Mouse (Mus musculus): ENCODE measurements at regions not wholly inside any gene's neighbourhood (a gene's known extent, or its start where the extent isn't known, plus 50 kb on each side); places are given as distances from the start of the nearest gene placed in this dataset.

DNA sequence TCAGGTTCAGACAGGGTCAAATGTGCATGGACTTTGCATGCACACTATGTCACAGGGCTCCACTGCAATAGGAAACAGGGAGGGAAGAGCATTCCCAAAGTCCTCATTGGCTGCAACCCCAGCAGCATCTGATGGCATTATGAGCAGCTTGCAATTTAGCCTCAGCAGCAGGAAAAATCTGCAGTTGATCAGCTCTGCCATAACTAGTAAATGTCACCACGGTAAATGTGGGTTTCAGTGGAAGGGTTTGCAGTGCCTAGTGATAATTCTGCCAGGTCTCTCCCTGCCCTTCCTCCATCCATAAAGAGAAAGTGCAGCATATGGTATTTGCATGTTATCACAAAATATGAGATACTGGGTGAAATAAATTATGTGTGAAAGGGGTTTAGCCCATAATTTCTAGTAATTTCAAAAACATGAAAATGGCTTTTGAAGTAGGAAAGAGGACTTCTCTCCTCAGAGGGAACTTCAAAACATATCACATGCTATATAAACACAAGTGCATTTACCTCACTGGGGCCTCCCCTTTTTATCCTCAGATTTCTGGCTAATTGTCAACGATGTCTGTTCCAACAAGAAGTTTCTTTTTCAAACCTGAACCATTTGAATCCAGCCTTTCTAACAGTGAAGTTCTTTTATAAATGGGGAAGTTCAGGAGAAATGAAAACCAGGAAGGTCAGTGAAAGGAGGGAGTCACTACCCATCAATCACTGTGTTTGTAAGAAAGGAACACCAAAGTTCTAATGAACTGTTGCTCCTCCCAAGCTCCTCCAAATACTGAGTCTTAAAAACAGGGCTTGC is 303.5 kb downstream of the Meis1 start:
- DNase-seq: no peak

DNA sequence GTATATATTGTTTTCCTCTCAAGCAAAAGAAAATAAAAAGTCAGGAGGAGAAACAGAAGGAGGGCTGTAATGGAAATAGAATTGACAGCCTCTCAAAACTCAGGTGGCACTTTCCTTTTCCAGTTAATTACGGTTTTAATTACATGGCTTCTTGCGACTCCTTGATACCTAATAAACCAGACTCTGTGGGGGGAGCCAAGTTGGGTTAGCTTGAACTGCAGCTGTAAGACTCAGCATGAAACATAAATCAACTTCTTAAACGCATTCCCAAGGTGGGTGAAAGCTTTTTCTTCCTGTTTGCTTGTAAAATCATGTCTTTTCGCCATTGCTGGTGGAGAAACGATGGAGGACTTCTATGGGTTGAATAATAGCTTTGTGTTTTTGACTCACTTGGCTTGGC is 304.4 kb downstream of the Meis1 start:
- no peak for DNase-seq

- DNase-seq: peak; percentile 17
These were observed 306.1 kb downstream of the Meis1 start for GRCm38 (mm10) chr11:18712642-18713053.

- no peak for DNase-seq
These were observed 309.2 kb downstream of the Meis1 start for GRCm38 (mm10) chr11:18709628-18710027.

- DNase-seq: no peak
These were observed 337.2 kb downstream of the Meis1 start for GRCm38 (mm10) chr11:18681593-18681992.

DNA sequence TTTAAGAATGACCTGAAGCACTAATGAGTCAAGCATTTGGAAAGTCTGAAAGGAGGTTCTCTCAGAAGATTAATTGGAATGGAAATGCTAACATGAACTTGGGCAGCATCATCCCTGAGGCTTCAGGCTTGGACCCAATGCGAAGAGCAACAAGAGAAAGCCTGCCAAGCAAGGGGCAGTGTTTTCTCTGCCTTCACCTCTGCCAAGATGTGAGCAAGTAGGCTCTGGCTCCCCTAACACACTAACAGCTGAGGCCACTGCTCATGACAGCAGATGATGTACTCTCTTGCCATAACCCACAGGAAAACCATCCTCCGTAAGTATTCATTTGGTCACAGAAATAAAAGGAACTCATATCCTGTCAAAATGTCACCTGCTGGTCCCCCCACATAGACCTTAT is 341.9 kb downstream of the Meis1 start:
- no peak for DNase-seq

GRCm38 (mm10) chr11:18670967-18671366 is 347.8 kb downstream of the Meis1 start:
- no peak for DNase-seq

DNA sequence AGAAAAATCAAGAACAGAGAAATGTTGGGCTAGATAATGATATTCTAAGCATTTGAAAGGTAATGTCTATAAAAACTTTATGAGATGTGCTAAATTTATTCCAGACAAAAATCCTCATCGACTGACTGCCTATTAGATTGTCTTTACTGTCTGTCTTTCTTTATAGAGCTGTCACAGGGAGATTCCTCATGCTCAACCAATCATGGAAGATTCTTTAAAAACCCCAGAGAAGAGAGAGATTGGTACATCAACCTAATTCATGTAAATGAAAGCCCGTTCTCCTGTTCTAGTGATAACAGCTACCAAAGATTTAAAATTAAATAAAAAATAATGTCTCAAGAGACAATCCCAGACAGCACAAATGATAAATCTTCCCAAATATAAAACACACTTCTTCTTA is 349.5 kb downstream of the Meis1 start:
- DNase-seq: no peak

- DNase-seq: no peak
These were observed 362.4 kb downstream of the Meis1 start for GRCm38 (mm10) chr11:18656358-18656757.

- no peak for DNase-seq
These were observed 386.6 kb downstream of the Meis1 start for GRCm38 (mm10) chr11:18631975-18632773.

DNA sequence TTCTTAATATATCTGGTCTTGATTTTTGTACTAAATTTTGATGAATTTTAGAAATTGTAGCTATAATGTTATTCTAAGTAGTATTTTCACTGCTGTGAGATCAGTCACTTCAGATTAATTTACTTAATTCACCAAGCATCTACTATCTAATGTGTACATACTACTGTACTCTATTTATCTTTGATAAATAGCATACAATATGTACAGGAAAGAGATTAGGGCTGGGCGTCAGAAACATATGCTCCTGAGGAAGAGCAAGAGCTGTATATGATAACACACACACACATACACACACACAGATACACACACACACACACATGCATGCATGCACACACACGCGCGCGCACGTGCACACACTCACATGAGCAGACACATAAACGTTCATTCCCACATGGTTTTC is 387.2 kb downstream of the Meis1 start:
- no peak for DNase-seq

DNA sequence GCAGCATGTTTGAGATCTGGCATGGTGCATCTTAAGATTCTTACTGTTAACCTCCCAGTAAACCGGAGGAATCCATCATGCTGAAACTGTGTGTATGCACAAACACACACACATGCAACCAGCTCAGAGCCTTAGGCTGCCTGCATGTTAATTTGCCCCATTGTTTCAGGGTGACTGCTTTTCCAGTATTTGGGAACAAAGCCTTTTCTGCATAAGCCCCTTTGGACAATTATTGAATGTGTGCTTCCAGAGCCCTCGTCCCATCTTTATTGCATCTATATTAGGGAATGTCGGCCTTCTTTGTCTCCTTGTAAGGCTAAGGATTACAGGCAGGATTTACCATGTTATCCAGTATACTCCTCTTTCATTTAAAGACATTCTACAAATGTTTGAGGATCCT is 397.0 kb downstream of the Meis1 start:
- DNase-seq: no peak

- no peak for DNase-seq
These were observed 413.9 kb downstream of the Meis1 start for GRCm38 (mm10) chr11:18604836-18605235.

DNA sequence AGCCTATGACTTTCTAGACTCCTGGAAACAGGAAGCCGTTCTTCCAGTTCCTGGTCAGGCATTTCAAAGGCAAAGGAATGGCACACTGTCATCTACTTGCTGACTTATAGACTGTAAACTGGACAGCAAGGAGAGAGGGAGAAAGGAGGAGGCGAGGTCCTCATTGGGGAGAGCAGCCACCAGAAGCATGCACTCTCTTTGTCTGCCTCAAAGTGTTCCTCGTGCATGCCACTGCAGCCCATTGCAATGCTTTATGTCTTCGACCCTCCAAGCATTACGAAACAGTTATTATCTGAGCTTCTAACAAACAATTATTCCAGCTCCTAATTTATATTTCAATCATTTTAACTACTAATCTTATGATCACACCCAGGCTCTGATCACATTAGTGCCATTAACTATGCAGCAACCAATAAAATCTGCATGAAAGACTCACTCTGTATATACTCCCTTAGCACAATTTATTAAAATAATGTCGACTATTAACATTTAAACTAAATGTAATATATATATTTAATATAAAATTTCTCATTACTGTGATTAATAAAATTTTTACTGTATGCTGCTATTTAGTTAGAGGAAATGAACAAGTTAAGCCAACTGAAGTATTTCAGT is 417.1 kb downstream of the Meis1 start:
- DNase-seq: no peak

GRCm38 (mm10) chr11:18598349-18598748 is 420.4 kb downstream of the Meis1 start:
- no peak for DNase-seq

- DNase-seq: no peak
These were observed 421.8 kb downstream of the Meis1 start for GRCm38 (mm10) chr11:18596996-18597395.

GRCm38 (mm10) chr11:18590487-18590886 is 428.3 kb downstream of the Meis1 start:
- DNase-seq: no peak

- no peak for DNase-seq
These were observed 432.3 kb downstream of the Meis1 start for GRCm38 (mm10) chr11:18586468-18586867.

DNA sequence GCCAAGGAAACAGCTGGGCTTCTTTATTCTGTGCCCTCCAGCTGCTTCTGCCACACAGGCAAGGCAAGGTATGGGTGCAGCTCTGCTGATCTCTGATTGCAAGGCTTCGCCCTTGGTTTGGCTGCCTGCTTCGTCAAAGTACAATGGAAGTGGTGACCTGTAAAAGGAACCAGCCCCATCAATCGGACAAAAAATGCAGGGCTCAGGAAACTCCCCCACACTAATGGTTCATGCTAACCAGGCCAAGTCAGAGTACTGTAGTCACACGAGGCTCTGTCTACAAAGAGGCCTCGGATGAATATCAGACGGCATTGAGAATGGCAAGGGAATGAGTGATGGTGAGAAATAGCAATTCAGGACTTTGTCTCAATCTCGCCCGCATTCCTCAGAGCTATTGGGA is 433.8 kb downstream of the Meis1 start:
- DNase-seq: no peak

DNA sequence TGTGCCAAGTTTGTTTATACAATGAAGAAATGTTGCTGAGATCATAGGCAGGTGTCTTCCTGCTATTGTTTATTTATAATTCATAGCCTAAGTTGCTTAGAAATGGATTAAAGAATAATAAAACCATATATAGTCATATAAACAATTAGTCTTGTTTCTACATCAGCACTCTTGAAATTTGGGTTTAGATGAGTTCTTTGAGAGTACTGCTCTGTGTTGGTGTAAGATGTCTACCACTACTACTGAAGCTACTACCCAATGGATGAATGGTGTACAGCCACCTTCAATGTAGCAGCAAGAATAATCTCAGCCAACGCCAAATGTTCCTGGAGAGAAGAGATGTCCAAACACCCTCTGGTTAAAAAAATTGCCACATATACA is 436.0 kb downstream of the Meis1 start:
- no peak for DNase-seq

DNA sequence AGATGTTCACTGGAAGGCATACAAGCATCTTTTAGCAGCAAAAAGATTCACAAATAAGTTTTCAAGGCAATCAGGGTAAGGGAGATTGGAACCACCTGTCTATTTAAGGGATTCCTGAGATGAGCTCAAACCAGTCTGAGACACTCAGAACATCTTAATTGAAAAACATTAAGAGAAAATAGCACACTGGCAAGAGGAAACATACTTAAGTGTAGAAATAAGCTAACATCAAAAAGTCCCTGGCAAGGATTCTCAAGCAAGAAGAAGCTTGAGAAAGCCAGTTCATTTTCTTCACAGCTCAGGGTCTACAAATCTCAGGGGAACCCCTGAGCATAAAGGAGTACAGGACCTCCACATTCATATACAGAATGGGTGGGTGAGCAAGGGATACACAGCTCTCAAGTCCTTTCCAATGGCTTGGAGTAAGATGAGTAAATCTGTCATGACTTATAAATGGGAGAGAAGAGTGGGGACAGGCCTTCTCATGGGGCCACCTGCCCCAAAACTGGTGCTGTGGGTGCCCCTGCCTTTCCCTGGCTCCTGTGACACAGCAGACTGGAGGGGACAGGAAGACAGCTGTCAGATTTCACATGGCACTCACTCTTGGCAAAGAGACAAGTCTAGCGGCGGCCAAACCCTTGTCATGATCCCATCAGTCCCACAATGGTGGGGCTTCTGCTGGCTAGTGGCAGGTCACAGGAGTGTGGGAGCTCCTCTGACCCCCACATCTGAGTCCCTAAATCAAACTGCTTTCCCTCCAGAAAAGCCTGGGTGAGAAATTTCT is 436.6 kb downstream of the Meis1 start:
- DNase-seq: no peak

GRCm38 (mm10) chr11:18581078-18581800 is 437.5 kb downstream of the Meis1 start:
- DNase-seq: no peak
